Mouse (Mus musculus) skeletal muscle tissue, adult 2 months (tissue): ENCODE results near the gene Stub1.
"Not testable (repeated sequence)": the region's sequence is repeated elsewhere in the genome, so short reads cannot be mapped to it uniquely, and the experiment has no call there.

ENCODE experiments used
- DNase-seq: peaks from one replicate; pipeline ENCODE4 v3.0.0-alpha.2; 2012; ENCODE audit warnings: low read depth, low spot score

Stub1 gene

DNA sequence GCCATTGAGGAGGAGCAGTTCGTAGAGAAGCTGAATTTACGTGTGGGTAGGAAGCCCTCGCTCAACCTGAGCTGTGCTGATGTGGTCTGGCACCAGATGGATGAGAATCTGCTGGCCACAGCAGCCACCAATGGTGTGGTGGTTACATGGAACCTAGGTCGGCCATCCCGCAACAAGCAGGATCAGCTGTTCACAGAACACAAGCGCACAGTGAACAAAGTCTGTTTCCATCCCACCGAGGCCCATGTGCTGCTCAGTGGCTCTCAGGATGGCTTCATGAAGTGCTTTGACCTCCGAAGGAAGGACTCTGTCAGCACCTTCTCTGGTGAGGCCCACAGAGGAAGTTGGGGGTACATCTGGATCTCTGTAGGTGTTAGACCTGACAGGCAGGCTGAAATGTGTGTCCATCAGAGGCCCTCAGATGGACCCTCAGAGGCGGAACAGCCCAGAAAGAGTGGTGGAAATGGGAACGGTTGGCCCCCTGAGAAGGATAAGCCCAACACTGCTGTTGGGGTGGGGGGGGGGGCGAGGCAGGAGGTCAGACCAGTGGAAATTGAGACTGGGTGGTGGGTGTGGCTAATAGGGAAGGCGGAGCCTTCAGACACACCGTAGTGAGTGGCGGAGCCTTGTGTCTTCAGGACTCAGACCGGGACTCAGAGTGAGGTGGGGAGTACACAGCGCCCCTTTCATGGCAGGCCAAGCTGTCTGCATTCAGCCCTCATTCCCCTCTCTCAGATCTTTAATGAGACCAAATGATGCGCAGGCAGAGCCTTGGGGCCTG is 8.7 kb downstream of the Stub1 start:
- no peak for DNase-seq

DNA sequence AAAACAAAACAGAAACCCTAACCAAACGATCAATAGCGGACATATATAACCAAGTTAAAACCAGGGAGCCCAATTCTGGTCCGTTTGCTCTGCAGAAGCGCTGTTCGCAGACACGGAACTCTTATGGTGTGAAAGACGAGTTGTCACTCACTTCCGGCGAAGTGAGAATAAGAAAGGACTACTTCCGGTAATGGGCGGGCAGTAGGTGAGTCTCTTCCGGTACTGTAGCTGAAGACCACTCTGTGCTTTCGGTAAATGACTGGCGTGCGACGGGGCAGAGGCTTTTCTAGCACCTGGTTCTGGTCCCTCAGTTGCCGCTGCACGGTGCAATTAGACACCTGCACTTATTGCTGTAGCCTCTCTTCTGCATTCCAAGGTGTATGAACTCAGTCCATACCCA is 9.8 kb downstream of the Stub1 start, which contains the start of gene Wdr24:
Gene Wdr24 (plus strand): TSS at position 176 of the 400 bp plus-strand sequence.
- peak; percentile 80 for DNase-seq

- no peak for DNase-seq
Measured at GRCm38 (mm10) chr17:25818851-25819780, 14.1 kb downstream of the Stub1 start.

GRCm38 (mm10) chr17:25817662-25818061 is 15.5 kb downstream of the Stub1 start:
- no peak for DNase-seq

- no peak for DNase-seq
Measured at GRCm38 (mm10) chr17:25813471-25813870, 19.7 kb downstream of the Stub1 start.

- DNase-seq = no peak
Measured at GRCm38 (mm10) chr17:25810890-25811289, 22.3 kb downstream of the Stub1 start.

- no peak for DNase-seq
Measured at GRCm38 (mm10) chr17:25809606-25810340, 23.4 kb downstream of the Stub1 start.

GRCm38 (mm10) chr17:25808789-25809605 is 24.2 kb downstream of the Stub1 start, which contains the start of gene Fbxl16:
Fbxl16 (plus strand) TSS chr17:25809085.
- DNase-seq = no peak

DNA sequence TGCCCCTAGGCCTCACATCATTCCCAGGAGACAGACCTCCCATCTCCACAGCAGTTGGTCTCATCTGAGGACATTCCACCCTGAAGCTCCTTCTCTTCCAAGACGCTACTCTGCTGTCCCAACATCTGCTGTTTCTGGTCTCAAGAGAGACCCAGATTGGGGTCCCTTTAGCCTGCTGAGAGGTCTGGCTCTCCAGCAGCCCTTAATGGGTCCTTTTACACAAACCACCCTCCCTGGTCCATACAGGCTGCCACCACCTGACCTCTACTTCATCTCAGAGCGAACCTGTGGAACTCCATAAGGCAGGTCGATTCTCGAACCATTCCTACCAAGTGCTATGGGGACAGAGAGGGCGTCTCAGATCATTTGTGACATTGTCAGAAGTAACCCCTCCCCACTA is 25.2 kb downstream of the Stub1 start:
- DNase-seq = no peak

GRCm38 (mm10) chr17:25807452-25807851 is 25.8 kb downstream of the Stub1 start:
- not testable (repeated sequence) for DNase-seq

- no peak for DNase-seq
Measured at GRCm38 (mm10) chr17:25806507-25806906, 26.7 kb downstream of the Stub1 start.

DNA sequence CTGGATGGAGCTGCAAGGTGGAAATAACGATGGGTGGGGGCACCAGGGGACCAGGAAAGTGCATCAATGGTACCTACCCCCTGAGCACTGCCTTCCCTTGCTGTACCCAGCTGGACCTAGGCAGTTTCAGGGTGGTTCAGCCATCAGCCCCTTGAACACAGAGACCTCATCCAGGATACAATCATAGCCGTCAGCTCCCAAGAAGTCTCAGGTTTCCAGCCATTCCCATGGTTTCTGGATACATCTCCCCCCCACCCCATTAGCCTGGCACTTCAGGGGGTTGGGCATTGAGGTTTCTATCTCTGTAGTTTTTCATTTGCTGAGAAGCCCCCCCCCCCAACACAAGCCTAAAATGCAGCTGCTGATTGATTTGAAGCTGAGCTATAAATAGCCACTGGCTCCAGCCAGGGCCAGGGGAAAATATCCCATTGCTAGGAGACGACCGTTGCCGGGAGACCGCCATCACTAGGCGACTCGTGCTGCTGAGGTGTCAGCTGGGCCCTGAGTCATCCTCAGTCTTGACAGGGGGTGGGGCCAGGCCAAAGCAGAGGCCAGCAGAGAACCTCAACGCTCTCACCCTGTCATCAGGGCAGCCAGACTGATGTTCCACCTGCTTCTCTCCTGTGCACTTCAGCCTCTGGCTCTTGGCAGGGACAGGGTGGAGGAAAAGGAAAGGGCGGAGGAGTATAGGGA is 30.2 kb downstream of the Stub1 start:
- DNase-seq = peak; percentile 48

DNA sequence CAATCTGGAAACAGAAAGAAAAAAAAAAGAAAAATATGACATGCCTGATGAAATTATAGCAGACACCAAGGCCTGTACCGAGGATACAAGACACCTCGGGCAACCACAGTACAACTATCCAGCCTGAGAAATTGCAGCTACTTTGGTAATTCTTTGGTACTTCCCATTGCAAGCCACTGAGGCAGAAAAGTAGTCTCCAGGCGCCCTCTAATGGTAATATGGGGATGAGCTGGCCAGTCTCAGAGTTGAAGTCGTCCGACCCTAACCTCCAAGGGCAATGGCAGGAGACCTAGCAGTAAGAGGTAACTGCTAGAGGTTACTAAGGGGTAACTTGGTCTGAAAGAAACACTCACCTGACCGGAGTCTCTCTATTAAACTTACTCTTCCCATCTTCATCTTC is 32.2 kb downstream of the Stub1 start:
- no peak for DNase-seq

- peak; percentile 64 for DNase-seq
Measured at GRCm38 (mm10) chr17:25796951-25797369, 36.2 kb downstream of the Stub1 start, which contains the start of gene Metrn. Metrn (minus strand) TSS chr17:25797136.

DNA sequence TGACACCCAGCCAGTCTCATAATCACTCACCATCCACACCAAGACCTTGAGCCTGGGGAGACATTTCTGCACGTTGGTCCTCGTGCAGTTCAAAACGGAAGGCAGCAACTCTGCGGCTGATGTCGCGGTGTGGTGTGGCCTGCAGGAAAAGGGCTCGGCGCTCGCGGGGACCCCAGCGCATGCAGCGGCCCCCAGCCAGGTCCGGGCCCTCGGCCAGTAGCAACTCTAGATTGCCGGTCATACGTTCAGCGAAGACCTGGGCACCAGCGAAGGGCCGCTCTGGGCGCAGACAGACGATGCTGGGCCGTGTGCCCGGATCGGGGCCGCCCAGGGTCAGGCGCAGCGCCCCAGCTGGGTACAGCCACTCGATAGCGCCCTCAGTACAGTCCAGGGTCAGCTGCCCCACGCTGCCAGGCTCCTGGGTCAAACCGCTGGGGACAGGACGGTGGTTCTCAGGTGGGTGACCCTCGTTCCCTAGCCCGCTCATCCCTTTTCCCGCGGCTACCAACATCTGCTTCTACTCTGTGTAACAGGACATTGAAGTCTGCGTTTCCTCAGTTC is 36.9 kb downstream of the Stub1 start:
- DNase-seq = peak; percentile 62

DNA sequence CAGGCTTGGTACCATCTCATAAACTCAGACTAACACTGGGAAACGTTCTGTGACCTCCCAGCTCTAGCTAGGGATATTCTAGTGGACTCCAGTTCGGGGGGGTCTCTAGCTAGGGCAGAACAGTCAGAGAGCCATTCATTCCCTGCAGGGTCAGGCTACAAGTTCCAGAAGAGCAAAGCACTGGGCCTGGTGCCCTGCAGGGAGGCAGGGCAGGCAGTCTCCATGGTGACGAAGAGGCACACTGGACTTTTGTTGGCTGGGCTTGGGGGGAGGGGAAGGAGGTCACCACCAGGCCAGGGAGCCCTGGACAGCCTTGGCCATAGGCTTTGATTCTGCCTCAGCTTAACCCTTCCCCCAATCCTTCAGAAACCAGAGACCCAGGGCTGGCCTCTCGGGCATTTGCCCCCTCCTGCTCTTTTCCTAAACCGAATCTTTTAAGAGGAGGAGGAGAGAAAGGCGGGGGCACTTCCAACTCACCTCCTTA is 37.6 kb downstream of the Stub1 start, which contains the start of gene AC134908.4:
Gene AC134908.4 (minus strand): TSS at position 51 of the 484 bp plus-strand sequence.
- DNase-seq = no peak

GRCm38 (mm10) chr17:25794998-25795397 is 38.2 kb downstream of the Stub1 start:
- DNase-seq = no peak

- no peak for DNase-seq
Measured at GRCm38 (mm10) chr17:25794197-25794596, 39.0 kb downstream of the Stub1 start.

GRCm38 (mm10) chr17:25792615-25793014 is 40.6 kb downstream of the Stub1 start, which contains the start of gene Fam173a:
Fam173a (minus strand) TSS chr17:25792901.
- peak; percentile 66 for DNase-seq
